Mouse (Mus musculus) ZHBTc4 (cell line): ENCODE results near the gene Zfp653.
A peak's percentile ranks its signal among the peaks of the same experiment; 100 is the strongest.
"Not testable (repeated sequence)": the region's sequence is repeated elsewhere in the genome, so short reads cannot be mapped to it uniquely, and the experiment has no call there.

Experiments used
- DNase-seq: peaks from one replicate; pipeline ENCODE4 v3.0.0-alpha.2; 2011; ENCODE audit warnings: low read depth, low spot score

Zfp653 gene

DNA sequence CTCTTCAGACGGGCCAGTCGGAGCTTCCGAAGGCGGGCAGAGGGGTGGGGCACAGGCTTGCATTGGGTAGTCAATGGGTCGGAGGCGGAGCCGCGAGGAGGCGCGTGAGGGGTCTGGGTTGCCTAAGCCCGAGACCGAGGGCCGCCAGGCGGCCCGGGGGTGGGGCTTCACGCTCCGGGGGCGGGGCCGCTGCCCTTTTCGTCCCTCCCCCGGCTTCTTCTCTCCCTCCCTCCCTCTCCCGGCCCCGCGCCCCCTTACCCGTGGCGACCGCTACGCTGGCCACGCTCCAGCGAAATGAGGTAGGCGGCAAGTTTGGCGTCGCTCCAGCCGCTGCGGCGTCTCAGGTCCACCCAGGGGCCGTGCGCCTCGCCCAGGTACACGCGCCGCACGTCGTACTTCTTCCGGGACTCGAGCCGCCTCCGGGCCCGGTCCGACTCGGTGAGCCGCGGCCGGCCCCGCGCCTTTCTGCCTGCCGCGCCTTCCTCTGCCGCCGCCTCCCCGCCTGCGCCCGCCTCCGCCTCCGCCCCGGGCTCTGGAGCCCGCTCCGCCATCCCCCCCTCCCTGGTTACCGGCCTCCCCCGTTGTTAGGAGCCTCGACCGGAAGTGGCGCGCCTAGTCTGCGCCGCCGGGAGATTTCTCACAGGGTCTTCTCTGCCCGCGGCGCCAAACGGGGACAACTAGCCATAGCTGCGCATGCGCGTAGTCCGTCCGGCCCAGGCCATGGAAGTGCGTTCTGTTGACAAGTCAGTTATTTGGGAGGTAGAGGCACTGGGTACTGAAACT, at the start of gene Zfp653, which contains the start of gene Gm49318:
Gene Zfp653, minus strand, starts transcription at position 586 of the 783 bp plus-strand sequence.
Gene Gm49318, minus strand, starts transcription at position 469 of the 783 bp plus-strand sequence.
- DNase-seq, result peak; percentile 99

DNA sequence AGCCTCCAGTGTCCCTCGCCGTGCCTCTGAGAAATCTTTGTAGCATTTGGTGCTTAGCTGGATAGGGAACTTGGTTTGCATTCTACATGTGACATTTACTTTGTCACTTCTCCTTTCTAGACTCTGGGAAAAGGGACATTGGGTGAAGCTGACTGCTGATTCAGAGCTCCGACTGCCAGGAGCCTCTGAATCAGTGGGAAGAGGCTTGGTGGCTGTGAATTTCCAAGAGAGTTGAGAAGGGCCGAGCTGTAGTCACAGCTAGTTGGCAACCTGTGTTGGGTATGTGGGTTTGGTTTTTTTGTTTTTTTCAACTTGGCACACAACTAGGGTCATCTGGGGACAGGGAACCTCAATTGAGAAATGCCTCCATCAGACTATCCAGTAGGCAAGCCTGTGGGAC, 48.4 kb upstream of the Zfp653 start:
- DNase-seq, result no peak

DNA sequence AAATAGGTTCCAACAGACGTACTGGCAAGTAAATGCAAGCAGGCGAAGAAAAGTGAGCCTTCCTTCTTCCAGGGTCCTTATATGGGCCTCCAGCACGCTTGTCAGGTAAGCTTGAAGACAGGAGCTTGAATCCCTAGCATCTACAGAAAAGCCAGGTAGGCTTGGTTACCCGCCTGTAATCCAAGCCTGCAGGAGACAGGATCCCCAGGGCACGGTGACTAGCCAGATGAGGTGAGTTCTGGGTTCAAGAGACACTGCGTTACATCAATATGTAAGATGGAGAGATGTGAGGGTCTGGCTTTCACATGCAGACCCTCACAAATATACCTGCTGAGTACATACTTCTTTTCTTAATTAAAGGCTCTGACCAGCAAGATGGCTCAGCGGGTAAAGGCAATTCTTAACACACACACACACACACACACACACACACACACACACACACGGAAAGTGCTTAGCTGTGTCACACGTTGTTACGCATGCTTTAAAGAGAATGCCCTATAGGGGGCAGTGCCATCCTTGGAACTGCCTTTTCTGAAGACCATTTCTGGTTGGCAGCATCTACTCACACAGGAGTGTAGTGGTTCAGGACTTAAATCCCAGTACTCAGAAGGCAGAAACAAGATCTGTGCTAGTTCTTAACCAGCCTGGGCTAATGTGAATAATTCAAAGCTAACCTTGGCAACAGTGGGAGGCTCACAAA, 46.7 kb upstream of the Zfp653 start:
- DNase-seq, result peak; percentile 89

DNA sequence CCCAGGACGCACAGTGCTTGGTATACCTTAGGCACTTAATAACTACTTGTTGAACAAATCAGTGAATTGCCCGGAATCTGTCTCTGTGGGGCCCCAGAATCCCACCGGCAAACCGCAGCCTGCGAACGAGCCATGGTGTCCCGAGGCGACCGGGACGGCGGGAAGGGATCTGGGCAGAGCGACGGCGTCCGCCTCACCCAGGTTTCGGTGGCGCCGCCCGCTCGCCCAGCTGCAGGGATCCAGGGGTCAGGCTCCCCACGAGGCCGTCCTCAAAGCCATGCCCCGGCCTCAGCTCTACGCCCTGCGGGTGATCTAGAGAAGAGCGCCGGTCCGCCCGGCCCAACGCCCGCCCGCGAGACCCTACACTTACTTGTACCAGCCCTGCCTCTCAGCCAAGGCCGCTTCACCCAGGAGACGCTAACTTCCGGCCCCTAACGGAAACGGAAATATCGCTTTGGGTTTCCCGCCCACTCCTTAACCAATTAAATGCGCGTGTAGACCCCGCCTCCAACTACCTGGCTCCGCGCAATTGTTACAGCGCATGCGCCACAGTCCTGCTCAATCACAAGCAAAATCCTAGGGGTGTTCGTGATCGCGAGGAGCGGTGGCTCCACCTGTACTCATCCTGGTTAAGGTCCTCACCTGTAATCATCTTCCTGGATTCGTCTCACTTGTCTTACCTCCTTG, 45.7 kb upstream of the Zfp653 start, which contains the start of gene Elof1:
Gene Elof1, minus strand, starts transcription at position 433 of the 687 bp plus-strand sequence.
- DNase-seq, result peak; percentile 98

DNA sequence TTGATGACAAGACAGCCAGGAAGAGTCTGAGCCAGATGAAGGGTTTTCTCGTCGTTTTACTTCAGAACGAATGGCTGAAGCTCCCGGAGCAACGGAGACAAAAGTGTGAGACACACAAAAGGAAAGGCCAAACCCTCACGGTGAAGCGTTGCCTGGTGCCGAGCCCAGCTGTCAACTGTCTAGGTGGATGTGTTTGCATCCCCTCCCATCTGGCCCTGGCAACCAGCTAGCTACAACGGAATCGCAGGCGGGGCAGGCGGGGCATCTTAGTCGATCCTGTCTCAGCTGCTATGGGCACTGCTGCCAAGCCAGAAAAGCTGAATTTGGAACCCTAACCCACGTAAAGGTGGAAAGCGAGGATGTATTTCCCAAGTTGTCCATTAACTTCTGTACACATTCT, 44.9 kb upstream of the Zfp653 start:
- DNase-seq, result peak; percentile 61

DNA sequence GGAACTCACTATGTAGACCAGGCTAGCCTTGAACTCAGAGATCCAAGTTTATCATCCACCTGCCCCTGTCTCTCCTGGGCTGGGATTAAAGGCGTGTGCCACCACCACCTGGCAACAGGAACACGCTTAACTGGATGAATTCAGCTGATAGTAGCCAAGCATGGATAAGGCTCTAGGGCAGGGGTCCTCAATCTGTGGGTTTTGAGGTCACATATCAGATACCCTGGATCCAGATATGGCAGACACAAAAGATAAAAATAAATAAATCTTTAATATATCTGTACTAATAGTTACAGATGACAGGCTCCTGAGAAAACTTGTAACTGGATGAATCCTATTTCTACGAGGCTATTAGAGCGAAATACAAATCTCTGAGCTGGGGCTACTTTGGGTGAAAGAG, 44.5 kb upstream of the Zfp653 start:
- no peak for DNase-seq

DNA sequence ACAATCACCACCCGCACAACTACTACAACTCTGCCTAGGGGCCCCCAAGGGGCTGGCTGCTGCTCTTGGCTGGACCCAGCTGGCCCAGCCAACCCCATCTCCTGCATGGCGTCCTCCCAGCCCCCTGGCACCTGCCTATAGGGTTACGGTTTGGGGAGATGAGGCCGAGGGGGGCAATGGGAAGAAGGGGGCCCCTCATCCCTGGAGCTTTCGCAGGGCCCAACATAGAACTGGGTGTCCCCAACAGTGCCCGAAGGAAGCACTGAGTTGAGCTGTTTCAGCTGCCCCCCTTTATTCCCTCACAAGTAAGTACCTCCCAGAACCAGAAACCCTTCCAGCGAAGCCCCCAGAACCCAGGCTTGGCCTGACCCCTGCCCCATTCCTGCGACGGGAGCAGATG, 37.0 kb upstream of the Zfp653 start:
- no peak for DNase-seq

DNA sequence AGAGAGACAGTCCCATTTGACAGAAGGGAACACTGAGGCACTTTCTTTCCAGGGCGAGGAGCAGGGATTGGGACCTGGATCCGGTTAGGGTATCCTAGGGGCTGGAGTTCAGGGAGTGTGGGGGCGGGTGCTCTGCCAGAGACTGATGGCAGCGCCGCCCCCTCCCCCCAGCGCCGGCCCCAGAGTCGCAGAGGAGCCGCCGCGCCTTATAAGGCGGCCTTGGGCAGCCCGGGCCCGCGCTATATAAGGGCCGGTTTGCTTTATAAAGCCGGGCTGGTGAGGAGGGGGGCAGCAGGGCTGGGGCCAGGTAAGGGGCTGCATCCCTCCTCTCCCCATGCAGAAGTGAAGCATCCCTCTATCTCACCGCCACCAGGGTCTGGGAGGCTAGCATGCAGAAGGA, 28.7 kb upstream of the Zfp653 start:
- DNase-seq, result peak; percentile 35

DNA sequence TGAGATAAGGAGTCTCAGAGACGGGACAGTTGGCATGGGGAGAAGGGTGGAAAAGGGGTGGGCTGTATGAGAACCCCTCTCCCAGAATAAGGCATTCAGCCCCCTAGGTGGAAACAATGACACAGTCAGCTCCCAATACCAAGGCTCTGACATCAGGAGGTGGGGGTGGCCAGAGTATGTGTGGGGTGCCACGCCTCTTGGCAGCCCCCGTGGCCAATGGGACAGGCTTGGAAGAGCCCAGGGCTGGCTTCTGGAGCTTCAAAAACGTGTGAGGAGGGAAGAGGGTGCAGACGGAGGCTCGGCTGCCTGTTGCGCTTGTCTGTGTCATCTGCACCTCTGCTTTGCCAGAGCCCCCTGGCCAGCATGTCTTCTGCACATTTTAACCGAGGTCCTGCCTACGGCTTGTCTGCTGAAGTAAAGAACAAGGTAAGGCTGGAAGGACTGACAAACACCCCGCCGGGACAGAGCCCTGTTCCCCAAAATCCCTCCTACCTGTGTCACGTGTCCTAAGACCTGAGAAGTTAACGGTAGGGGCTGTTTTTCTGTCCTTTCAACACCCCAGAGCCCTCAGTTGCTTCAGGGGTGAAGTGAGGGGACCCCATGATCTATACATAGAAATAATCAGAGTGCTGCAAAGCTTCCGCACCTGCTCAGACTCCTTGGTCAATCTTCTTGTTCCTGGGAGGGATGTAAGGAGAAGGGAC, 28.0 kb upstream of the Zfp653 start, which contains the start of gene Cnn1:
Gene Cnn1, plus strand, starts transcription at position 224 of the 704 bp plus-strand sequence.
- DNase-seq, result peak; percentile 40

DNA sequence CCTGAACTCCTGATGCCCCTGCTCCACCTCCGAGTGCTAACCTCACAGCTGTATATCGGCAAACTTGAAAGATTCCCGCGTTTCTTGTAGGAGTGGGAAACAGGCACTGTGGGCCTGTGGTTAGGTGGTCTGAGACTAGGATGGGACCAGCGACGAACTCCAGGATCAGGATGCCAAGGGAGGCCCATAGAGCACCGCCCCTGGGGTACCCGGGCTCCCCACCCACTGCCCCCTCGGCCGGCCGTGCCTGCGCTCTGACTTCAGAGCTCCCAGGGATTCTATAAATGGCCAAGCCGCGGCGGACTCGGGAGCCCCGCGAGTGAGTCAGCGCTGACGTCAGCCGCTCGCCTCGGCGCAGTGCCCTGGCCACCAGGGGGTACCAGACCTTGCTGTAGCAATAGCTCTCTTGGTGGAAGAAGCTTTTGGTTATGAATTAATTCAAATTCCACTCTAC, 24.7 kb upstream of the Zfp653 start:
- DNase-seq, result peak; percentile 79

DNA sequence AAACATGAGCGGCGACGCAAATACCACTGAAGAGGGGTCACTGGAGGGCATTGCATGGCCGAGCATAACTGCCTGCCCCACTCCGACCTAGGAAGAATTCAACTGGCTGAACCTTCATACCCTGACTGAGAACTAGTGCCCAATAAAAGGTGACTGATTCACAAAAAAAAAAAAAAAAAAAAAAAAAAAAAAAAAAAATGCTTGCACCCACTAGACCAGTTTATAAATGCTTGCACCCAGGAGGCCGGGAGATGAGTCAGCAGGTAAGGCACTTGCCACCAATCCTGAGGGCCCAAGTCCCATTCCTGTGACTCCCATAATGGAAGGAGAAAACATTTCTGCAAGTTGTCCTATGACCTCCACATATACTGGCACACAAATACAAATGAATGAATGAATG, 21.6 kb upstream of the Zfp653 start:
- DNase-seq, result no peak

DNA sequence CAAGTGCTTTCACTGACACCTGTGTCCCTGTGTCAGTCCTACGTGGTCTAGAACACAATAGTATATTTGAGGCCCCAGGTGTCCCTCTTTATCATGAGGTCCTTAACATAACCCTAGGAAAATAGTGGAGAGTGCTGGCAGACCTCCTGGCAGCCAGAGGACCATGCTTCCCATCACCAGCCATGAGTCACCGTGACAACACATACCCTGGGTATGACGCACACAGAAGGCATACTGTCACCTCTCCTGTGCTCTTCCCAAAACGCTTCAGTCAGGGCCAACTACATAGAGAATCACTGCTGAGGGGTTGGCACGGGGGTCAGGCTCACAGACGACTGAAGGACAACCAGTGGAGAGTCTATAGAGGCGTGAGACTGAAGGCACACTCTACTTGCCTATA, 18.8 kb upstream of the Zfp653 start:
- no peak for DNase-seq

DNA sequence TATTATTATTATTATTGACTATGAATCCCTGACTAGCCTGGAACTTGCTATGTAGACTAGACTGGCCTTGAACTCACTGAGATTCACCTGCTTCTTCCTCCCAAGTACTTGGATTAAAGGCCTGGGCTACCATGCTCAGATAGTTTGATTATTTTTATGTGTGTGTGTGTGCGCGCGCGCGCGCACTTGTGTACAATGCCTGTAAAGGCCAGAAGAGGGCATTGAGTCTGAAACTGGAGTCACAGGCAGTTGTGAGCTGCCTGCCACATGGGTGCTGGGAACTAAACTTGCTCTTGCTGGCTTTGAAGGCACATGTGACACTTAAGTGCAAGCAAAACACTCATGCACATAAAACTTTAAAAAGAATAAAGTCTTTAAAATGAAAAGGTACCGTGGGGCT, 18.1 kb upstream of the Zfp653 start:
- DNase-seq, result peak; percentile 61

DNA sequence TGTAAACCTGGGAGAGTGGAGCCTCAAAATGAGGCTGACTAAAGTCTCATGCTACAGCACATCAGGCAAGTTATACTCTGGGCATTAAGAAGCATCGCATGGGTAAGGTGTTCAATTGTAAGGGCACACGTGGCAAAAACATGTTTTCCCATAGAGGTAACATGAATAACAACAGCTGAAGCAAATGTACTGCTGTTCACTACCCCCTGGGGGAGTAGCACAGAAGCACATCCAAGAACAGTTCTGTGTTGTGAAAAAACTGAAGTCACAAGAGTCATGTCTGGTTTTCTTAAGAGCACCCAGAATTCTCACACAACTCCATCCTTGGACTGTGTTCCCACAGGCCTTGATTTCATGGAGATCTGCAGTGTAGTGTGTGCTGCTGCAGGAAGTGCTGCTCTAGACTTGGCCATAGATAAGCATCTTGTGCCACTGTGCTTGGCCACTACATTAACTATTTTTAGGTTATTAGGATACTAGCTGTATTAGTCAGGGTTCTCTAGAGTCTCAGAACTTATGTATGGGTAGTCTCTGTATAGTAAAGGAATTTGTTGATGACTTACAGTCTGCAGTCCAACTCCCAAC, 15.9 kb upstream of the Zfp653 start:
- no peak for DNase-seq

DNA sequence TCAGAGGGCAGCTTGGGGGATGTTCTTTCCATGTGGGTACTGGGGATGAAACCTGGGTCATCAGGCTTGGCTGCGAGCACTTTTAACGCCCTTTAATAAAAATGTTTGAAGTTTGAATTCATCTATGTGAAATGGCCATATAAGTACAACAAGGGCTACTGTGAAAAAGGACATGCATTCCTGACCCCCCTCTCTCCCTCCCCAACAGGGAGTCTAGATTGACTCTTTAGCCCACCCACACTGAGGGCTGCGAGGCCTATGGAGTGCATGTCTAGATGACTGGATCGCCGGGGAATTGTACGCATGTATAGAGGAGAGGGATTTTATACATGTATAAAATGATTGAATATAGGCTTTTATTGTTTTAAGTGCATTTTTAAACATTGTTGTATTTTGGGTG, 14.8 kb upstream of the Zfp653 start:
- DNase-seq, result no peak

DNA sequence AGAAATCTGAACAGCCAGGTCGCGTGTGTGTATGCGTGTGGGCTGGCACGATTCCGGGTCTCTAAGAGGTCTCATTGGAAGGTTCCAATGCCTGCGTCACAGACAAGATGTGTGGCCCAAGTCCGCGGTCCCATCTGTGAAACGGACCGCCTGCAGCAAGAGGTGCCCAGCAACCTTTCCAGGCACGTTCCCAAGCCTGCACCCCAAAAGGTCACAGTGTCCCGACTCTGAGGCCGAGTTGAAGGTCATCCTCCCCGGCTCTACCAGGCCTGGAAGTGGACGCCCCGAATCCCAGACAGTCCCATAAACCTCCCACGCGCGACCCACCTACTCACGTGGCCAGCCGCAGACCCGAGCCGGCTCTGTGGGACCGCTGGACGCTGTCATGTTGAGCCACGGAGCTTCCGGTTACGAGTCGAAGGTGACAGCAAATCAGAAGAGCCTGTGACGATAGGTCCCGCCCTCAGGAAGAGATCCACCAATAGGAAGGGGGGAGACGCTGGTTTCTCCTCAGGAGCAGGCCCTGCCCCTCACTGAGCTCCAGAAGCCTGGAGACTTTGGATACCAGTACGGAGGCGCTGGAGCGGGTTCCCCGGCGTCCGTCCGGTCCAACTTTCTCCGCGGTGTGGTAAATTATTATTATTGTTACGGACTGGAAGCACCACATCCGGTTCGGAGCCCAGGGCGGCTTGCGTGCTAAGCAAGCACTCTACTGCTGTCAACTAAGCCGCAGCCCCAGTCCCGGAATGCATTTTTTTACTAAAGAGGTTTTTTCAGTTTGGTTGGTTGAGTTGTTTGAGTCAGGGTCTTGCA, 14.1 kb upstream of the Zfp653 start, which contains the start of gene Ecsit:
Gene Ecsit, minus strand, starts transcription at position 417 of the 813 bp plus-strand sequence.
- DNase-seq, result peak; percentile 96

DNA sequence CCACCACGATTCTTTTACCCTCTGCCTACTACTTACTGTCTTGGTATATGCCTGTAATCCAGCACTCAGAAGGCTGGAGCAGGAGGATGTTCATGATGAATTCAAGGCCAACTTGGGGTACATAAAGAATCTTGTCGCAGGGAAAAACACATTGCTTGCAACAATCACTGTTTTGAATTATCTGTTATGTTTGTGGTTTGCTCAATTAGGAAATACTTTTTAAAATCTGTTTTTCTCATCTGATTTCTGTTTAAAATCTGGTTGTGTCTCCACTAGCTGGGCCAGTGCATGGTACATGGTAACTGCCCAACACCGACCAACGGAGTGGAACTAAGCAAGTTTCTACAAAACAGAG, 13.5 kb upstream of the Zfp653 start:
- no peak for DNase-seq

DNA sequence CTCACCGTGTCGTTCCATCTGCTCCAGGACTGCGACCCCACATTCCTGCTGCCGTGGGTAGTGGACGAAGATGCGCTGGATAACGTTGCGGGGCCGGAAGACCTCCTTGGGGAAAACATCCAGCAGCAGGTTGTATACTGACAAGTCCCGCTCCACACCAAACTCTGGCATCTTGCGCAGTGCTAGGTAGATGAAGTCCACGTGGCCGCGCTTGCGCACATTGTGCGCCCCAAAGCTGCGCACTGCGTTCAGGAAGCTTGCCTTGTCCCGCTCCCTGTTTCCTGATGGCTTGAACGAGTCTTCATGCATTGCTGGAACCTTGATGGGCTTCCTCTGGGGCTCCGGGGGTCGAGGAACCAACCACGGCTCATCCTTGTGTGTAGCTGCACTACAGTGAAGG, 5.0 kb upstream of the Zfp653 start:
- peak; percentile 49 for DNase-seq

DNA sequence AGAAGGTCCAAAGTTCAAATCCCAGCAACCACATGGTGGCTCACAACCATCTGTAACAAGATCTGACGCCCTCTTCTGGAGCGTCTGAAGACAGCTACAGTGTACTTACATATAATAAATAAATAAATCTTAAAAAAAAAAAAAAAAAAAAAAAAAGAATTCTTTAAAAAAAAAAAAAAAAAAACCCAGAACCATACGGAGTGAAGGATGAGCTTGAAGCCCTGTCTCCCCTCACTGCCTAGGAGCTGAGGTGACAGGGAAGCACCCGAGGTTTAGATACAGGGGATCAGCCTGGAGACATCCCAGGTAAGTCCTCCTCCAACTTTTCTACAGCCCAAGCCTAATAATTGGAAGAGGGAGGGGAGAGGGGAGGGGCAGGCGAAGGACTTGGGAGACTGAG, 4.6 kb upstream of the Zfp653 start:
- DNase-seq, result not testable (repeated sequence)

DNA sequence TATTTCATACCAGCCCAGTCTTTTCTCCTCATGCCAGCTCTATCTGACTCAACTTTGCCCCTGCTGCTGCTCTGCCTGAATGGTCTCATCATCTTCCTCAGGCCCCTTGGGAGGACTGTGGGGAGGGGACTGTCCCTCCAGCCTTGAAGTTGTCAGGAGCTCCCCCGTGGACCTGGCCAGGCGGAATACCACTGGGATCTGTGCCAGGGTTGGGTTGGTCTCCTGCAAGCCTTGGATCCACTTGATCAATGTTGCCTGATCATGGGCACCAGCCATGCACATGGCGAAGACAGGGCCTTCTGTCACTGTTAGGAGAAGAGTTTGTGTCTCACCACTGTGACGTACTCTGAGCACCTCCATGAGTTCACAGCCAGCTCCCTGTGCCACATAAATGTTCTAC, 1.1 kb upstream of the Zfp653 start:
- DNase-seq, result no peak
